Mouse (Mus musculus): ENCODE measurements around the gene Derl2.

Gene Derl2

GRCm38 (mm10) chr11:70982030-70982429 is 37.6 kb downstream of the Derl2 start:
- DNase-seq (ENCODE audit: low read depth, low spot score) = no peak

DNA sequence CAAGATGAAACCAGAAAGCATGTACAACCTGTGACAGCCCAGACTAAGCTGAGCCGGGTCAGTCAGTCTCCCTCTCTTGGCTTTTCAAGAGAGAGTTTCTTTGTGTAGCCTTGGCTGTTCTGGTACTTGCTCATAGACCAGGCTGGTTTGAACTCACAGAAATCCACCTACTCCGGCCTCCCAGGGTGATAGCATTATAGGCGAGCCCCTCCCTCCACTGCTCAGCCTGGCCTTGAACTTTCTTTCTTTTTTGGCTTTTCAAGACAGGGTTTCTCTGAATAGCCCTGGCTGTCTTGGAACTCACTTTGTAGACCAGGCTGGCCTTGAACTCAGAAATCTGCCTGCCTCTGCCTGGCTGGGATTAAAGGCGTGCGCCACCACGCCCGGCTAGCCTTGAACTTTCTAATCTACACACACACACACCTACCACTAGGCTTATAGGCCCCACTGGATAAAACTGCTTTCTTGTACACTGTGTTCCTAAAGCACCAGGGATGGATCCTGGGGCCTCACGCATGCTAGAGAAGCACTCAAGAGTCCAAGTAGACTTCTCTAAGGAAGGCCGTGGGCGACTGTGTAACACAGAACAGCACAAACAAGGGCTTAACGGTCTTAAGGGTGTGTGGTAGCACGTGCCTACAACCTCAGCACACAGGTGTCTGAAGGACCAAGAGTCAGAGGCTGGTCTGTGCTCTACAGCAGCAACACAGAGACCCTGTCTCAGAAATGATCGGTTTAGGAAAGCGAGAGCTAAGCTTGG is 38.7 kb downstream of the Derl2 start:
- no peak for DNase-seq (ENCODE audit: low read depth, low spot score)

DNA sequence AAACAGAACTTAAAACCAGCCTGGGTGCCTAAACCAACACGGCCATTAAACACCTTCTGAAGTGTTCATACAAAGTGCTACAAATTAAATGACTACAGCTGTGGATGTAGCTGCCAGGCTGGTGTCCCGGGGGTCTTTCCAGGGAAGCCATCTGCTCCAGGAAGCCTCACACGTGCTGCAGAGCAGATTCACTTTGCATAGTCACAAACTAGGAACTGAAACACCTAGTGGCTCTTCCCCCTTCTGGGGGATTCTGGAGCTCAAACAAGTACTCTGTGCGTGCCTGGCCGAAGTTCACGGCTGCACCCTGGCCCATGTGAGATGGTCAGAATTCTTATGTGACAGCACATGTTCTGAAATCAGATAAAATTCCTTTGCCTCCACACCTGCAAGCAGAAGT is 39.4 kb downstream of the Derl2 start:
- no peak for DNase-seq (ENCODE audit: low read depth, low spot score)

DNA sequence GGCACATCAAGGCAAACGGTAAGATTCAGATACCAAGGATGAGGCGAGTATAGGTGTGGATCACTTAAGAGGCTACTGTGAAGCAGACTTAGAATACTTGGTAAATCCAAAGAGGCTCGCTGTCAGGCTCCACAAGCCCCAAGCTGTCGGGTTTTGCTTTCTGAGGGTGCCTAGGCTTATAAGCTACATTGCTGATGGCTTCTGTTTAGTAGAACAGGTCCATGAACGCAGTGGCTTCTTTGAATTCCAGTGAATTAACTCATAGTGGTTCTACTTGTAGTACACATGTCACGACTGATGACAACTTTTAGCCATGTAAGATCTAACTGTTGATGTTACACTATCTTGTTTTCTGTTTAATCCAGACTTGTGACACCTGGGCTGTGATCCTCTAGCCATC is 42.3 kb downstream of the Derl2 start:
- DNase-seq (ENCODE audit: low read depth, low spot score) = no peak

DNA sequence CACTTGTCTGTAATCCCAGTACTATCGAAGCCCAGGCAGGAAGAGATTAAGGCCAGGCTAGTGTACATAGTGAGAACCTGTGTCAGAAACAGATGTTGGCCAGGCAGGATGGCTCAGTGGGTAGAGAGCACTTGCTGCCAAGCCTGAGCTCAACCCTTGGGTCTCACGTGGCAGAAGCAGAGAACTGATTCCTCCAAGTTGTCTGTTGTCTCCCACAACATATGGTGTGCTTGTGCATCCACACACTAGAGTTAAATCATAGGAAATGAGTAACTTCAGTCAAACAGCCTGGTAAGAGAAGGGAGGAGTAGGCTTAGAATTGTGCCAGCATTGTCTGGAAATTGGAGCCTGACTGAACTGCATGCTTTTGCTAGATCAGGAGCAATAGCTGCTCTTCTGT is 44.4 kb downstream of the Derl2 start:
- no peak for DNase-seq (ENCODE audit: low read depth, low spot score)

DNA sequence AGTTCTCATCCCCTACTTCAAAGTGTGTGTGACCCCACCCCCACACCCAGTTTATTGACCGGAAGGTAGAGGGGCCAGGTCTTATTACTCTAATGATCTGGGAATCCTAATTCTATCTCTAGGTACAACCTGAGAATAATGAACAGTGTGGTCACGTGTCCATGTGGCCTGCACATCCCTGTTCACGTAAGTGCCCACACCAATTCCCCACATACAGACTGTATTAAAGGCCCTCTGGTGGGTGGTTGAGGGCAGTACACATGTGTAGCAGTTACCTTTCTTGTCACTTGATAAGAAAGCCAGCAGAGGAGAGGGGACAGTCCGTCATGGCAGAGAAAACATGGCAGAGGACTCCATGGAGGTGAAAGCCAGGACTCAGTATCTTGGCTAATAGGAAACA is 45.7 kb downstream of the Derl2 start:
- DNase-seq (ENCODE audit: low read depth, low spot score) = no peak

- DNase-seq (ENCODE audit: low read depth, low spot score) = no peak
Measured at GRCm38 (mm10) chr11:70972586-70972985, 47.1 kb downstream of the Derl2 start.

DNA sequence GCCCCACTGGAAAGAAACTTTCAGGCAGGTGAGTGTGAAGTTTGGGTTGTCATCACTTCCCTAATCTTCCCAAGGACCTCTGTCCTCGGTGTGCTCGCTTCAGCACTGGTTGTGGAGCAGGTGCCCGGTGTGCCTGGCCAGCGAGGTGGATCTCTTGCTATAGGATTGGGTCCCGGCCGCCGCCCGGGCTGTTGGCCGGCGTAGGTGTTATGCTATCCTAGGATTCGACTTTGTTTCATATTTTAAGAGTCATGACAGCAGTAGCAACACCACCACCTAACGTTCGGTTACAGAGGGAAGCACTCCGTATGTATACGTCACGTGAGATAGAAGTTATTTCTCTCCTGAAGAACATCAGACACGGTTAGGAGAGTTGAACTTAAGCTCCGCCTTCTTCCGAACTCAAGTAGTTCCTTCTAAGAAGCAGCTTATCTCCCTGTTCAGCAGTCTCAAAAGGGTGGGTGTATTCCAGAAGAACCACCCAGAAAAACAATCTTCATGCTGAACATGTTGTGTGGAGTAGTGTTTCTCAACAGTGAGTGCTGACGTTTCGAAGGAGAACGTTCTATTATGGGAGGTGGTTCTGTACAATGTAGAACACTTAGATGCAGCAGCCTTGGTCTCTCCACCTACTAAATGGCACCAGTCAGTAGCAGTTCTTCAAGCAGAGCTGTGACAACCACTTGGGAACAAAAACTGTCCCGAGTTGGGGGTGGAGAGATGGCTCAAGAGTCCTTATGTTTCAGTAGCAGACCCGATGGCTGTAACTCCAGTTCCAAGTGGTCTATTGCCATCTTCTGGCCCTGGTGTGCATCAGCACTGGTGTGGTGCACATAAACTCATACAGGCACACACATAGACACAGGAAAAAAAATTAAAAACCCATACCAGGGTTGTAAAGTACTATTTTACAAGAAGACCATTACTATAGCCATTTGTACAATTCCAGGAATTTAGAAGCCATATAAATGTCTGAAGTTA is 48.8 kb downstream of the Derl2 start:
- DNase-seq (ENCODE audit: low read depth, low spot score) = no peak

DNA sequence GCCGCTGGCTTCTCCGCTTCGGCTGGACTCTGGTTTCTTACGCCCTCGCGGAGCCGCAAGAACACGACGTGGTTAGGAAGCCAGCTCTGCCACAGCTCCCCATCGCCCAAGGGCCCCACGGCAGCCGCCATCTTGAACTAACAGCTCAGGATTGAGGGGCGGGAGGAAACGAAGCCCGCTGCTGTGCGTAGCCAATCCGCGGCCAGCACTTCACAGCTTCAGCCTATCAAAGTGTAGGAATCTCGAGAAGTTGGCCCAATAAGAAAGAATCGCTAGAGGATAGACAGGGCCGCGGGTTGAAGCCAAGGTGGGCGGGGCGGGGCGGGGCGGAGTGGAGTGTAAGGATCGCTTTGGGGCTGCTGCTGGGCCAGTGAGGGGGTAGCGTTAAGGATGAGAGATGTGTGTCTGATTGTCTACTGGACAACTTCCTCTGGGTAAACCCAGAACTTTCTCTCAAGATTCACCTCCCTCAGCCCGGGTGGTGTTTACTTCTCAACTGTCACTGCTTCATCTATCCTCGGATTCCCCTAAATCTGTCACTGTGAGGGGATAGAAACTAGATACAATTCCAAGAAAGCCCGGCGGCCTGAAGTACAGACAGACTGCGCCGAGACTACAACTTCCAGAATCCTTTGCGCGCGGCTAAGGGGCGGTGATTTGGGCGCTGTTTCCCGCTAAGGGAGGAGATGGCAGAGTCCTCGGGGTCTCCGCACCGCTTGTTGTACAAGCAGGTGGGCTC is 49.7 kb downstream of the Derl2 start, which contains the start of the genes Nup88 and Rpain:
TSS of gene Nup88 (minus strand) at position 153 of the 739 bp plus-strand sequence.
TSS of gene Rpain (plus strand) at position 393 of the 739 bp plus-strand sequence.
- DNase-seq (ENCODE audit: low read depth, low spot score) = peak; percentile 93

DNA sequence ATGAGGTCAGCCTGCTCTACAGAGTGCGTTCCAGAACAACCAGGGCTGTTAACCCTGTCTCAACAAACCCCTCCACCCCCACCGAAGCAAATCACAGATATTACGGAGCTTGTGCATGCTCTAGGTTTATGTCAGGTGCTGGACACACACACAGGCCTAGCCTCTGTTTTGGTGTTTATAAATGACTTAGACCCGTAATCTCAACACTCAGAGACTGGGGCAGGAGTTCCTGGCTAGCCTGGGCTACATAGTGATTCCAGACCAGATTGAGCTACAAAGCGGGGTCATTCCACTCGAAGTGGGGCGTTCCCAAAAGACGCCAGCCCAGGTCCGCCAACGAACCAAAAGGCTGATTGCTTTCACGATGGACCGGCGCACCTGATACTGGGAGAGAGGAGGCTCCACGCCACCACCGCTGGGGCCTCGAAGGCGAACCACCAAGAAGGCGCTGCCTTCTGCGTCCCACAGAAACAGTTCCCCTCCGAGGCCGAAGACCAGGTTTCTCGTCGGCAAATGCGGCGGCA is 50.3 kb downstream of the Derl2 start:
- DNase-seq (ENCODE audit: low read depth, low spot score) = no peak

DNA sequence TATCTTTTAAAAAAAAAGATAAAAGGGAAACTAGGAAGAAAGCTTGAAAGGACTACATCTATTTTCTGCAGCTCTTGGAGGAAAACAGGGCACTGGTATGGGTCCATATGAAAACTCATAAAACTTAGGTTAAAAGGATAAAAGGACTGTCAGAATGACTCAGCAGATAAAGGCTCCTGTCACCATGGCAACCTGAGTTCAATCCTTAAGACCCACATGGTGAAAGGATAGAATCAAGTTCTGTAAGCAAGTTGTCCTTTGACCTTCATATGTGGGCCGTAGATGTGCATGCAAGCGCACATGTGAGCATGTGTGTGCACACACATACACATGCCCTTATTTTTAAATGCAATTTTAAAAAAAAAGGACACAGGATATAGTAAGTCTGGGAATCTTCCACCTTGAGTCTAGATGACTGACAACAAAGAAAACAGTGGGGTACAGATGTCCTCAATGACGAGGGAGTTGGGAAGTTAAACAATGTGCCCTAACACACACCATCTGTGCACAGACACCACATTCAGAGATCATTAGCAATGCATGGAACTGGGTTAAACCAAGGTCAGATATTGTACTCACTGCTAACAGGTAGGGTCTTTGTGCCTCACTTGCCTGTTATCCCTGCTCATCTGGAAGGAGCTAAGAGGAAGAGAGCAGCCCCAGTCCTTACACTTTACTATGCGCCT is 55.3 kb downstream of the Derl2 start:
- DNase-seq (ENCODE audit: low read depth, low spot score) = no peak

GRCm38 (mm10) chr11:70960786-70961554 is 58.7 kb downstream of the Derl2 start:
- no peak for DNase-seq (ENCODE audit: low read depth, low spot score)
